In the genomic region with DNA sequence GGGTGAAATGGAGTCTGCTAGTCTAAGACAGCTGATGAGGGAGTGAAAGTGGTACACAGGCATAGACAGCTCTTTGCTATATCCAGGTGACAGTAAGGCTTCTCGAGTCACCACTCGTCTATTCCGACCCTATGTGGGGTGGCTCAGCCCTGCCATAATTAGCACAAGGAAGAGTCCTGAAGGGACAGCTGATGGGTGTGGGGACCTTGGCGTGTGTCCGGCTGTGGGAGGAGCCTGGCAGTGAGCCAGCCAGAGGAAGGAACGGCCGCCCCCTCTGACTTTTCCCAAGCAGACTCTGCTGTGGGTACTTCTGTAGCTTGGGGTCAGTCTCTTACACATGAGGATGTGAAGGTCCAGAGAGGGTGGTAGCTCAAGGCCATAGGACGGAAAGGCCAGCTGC, we compare ENCODE assay signal across 9 mouse cellular contexts. TPM values are rescaled to one million over a fixed set of nuclear protein-coding genes. Genes with fewer than 3 reads are reported as not detected.
A peak's percentile ranks its signal among the peaks of the same experiment; 100 is the strongest.
DNase-seq lines count a peak whose midpoint lies in the region; ATAC-seq and TF ChIP-seq lines count a peak whose summit lies in the region.
"Had no signal": no experiment of that assay in that cellular context is flagged by ENCODE, and none has a peak within 500 bp of the region (broad histone marks: within the 10 kb centered on the region; RNA-seq: fewer than 3 reads in every experiment).

No protein-coding gene starts in this region.

- intact Hi-C loops in heart, postnatal 25 days (cut with DNase I): no loop called here

- H3K9ac ChIP-seq in intestine, embryonic 15.5 days: no peak overlapping the region
- H3K9ac ChIP-seq in liver, embryonic 15.5 days: no peak overlapping the region

- peak; percentile 21 for ATAC-seq in intestine, embryonic 15.5 days
- 0 out of 2 replicates have a peak, but pooled peaks have one; percentile 9 for ATAC-seq in liver, embryonic 15.5 days (ENCODE audit: insufficient read depth)

- no peaks in the 10 kb centered on the region; the same call in 1 of the 2 replicates for H3K36me3 ChIP-seq in intestine, embryonic 15.5 days
- H3K36me3 ChIP-seq in liver, embryonic 15.5 days (replicated peaks): no peaks in the 10 kb centered on the region

- no peak overlapping the region for H3K4me2 ChIP-seq in intestine, embryonic 15.5 days (replicated peaks)
- no peak overlapping the region for H3K4me2 ChIP-seq in liver, embryonic 15.5 days

- H3K27me3 ChIP-seq in intestine, embryonic 15.5 days (replicated peaks): no peaks in the 10 kb centered on the region
- no peaks in the 10 kb centered on the region for H3K27me3 ChIP-seq in liver, embryonic 15.5 days
- H3K27me3 ChIP-seq in cerebellum, adult 2 months (ENCODE audit: control insufficient read depth, insufficient read depth, low read length): no peaks in the 10 kb centered on the region

- H3K4me3 ChIP-seq in intestine, embryonic 15.5 days (replicated peaks): no peak overlapping the region
- no peak overlapping the region for H3K4me3 ChIP-seq in liver, embryonic 15.5 days (replicated peaks)
- no peak overlapping the region for H3K4me3 ChIP-seq in cerebellum, adult 2 months (replicated peaks; ENCODE audit: insufficient read depth, low read depth, low read length)
- H3K4me3 ChIP-seq: erythroblast, embryonic 14.5 days had no signal

- 46% methylated on average over 8 of the region's 8 CpGs for WGBS in intestine, embryonic 15.5 days
- WGBS in liver, embryonic 15.5 days (ENCODE audit: insufficient replicate concordance): 56% methylated on average over 8 of the region's 8 CpGs
- 23% methylated on average over 8 of the region's 8 CpGs for WGBS in cerebellum, adult 2 months

- TF ChIP-seq CTCF in cerebellum, adult 2 months (IDR thresholded peaks at IDR 0.05; ENCODE audit: borderline replicate concordance, insufficient read depth, low read depth, low read length): no peak

- peaks cover 18% of the 10 kb centered on the region for H3K4me1 ChIP-seq in intestine, embryonic 15.5 days (replicated peaks)
- no peaks in the 10 kb centered on the region for H3K4me1 ChIP-seq in liver, embryonic 15.5 days (replicated peaks)
- H3K4me1 ChIP-seq in cerebellum, adult 2 months (ENCODE audit: control insufficient read depth, insufficient read depth, low read length): no peaks in the 10 kb centered on the region

- TF ChIP-seq POLR2A in cerebellum, adult 2 months (IDR thresholded peaks at IDR 0.05; ENCODE audit: borderline replicate concordance, insufficient read depth, low read length): no peak

- no peaks in the 10 kb centered on the region for H3K9me3 ChIP-seq in intestine, embryonic 15.5 days
- no peaks in the 10 kb centered on the region for H3K9me3 ChIP-seq in liver, embryonic 15.5 days (replicated peaks)

- DNase-seq in heart, adult 18-20 months: peak; percentile 69 to 76
- DNase-seq in heart, postnatal 25 days (ENCODE audit: low spot score): no peak
- DNase-seq in adrenal gland, postnatal 25 days: peak; percentile 67
- DNase-seq in cerebellum, adult 2 months: no peak
- DNase-seq in cerebellum, postnatal 36 days: no peak
- no peak for DNase-seq in cerebellum, adult 9-10 months

- H3K27ac ChIP-seq in intestine, embryonic 15.5 days: no peak overlapping the region
- no peak overlapping the region for H3K27ac ChIP-seq in liver, embryonic 15.5 days (replicated peaks)
- no peak overlapping the region for H3K27ac ChIP-seq in cerebellum, adult 2 months (ENCODE audit: insufficient read depth, low read length)

RNA-seq across cellular contexts. Expression of gene Adamts7, which starts 21.2 kb away (rescaled TPM):
- 1 to 10 TPM; 7.6 to 8.4 TPM for total RNA-seq in heart, adult 18-20 months (2021)
- 10 to 100 TPM; 17.9 to 20.9 TPM for total RNA-seq in heart, postnatal 25 days (2021)
- total RNA-seq in adrenal gland, postnatal 25 days (2021): 6.0 and 7.5 TPM in 2 replicates
- 13.6 and 14.1 TPM in 2 replicates for polyA plus RNA-seq in intestine, embryonic 15.5 days (2015; fragmentation: Nextera tagmentation; extraction: Ambion mirVana)
- polyA plus RNA-seq in liver, embryonic 15.5 days (2015; fragmentation: Nextera tagmentation; extraction: Ambion mirVana): 0.71 TPM in 2 replicates
- 0.34 and 0.49 TPM in 2 replicates for polyA plus RNA-seq in cerebellum, adult 2 months (2012; rRNA removed)

Comparison
In these comparisons a context has a peak if more than half of its experiments do, and no peak if none do; other contexts are left out.
1. DNase-seq: peak in heart, adult 18-20 months (2 of 2) and adrenal gland, postnatal 25 days (single experiment); none in heart, postnatal 25 days (single experiment), cerebellum, adult 2 months (0 of 2), cerebellum, postnatal 36 days (0 of 2) and cerebellum, adult 9-10 months (single experiment).